Mouse (Mus musculus) layer of hippocampus, adult 8-10 months (tissue): Measurements from ENCODE around the gene Vmn2r71. TPM values are rescaled to one million over a fixed set of nuclear protein-coding genes. Genes with fewer than 3 reads are reported as not detected.

Experiments used
- DNase-seq, 2 experiments: peaks; one replicate each; pipeline ENCODE4 v3.0.0; 2022; ENCODE audit warnings: low spot score in 2 of 2
- total RNA-seq, 4 experiments: library from RNA; stranded (reverse); gene quantifications; 2 replicates each; pipeline ENCODE4 v1.2.4; 2022

Vmn2r71 gene
- not detected for total RNA-seq

GRCm38 (mm10) chr7:85562787-85563186 is at the start of gene Vmn2r71:
TSS of gene Vmn2r71 (plus strand) at chr7:85563087.
- DNase-seq, result no peak

GRCm38 (mm10) chr7:85542108-85542507 is 20.8 kb upstream of the Vmn2r71 start:
- no peak for DNase-seq

DNA sequence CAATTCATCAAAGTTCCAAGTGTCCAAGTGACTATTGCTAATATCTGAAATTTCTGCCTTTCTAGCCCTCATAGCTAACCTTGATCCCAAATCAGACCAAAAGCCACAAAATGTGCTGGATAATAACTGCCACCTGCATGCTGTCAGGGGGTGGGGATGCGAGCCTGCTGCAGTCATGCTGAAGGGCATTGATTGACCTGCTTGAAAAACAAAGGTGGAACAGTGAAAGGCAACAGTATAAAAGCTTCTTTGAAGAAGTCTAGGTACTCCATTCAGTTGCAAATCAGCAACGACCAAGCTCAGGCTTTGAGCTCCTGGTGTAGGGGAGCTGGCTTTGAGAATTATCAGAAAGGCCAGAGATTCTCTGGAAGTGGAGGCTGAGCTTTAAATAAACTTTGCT is 19.8 kb upstream of the Vmn2r71 start:
- no peak for DNase-seq

- no peak for DNase-seq
Measured at GRCm38 (mm10) chr7:85569092-85569491, 6.2 kb downstream of the Vmn2r71 start, which contains the start of gene Vmn2r70. TSS of gene Vmn2r70 (minus strand) at chr7:85569192.

Other genes starting within 250 kb of the Vmn2r71 start
- not detected for gene Vmn2r69, start 147.2 kb upstream of the Vmn2r71 start, total RNA-seq
- not detected for gene Vmn2r70, start 6.1 kb downstream of the Vmn2r71 start, total RNA-seq
- not detected for gene Vmn2r72, start 192.0 kb downstream of the Vmn2r71 start, total RNA-seq